Comparison of ENCODE assay signal across 11 mouse cellular contexts in genomic region chr5:131305223-131305622, GRCm38 (mm10). TPM values are rescaled to one million over a fixed set of nuclear protein-coding genes. Genes with fewer than 3 reads are reported as not detected.
A peak's percentile ranks its signal among the peaks of the same experiment; 100 is the strongest.
DNase-seq lines count a peak whose midpoint lies in the region; ATAC-seq lines count a peak whose summit lies in the region.
"Had no signal": no experiment of that assay in that cellular context is flagged by ENCODE, and none has a peak within 500 bp of the region (broad histone marks: within the 10 kb centered on the region; RNA-seq: fewer than 3 reads in every experiment).

No protein-coding gene starts in this region.

- no peak for DNase-seq in kidney, adult 18-20 months
- no peak for DNase-seq in adrenal gland, adult 2 months
- DNase-seq in ovary, postnatal 14 days (ENCODE audit: low spot score), result no peak
- DNase-seq: lung, postnatal 36 days had no signal

- ATAC-seq in kidney, embryonic 15.5 days (replicated peaks; ENCODE audit: low FRiP score), result no peak
- ATAC-seq in embryonic facial prominence, embryonic 13.5 days (ENCODE audit: insufficient number of reproducible peaks, insufficient read depth, low FRiP score, low TSS enrichment, low read depth), result no peak
- no peak for ATAC-seq in forebrain, embryonic 16.5 days
- no peak for ATAC-seq in midbrain, embryonic 16.5 days
- ATAC-seq: inflammation-experienced regulatory T-cells, adult 6 months had no signal

- no peak overlapping the region for H3K4me3 ChIP-seq in kidney, embryonic 15.5 days (replicated peaks)
- peak overlapping the region; percentile 70; the same call in 1 of the 2 replicates for H3K4me3 ChIP-seq in embryonic facial prominence, embryonic 13.5 days
- peak overlapping the region; percentile 72 for H3K4me3 ChIP-seq in forebrain, embryonic 16.5 days (replicated peaks; ENCODE audit: low read length)
- peak overlapping the region; percentile 75 for H3K4me3 ChIP-seq in midbrain, embryonic 16.5 days (ENCODE audit: low read depth, low read length)

- no peak overlapping the region for H3K27ac ChIP-seq in kidney, embryonic 15.5 days
- H3K27ac ChIP-seq in embryonic facial prominence, embryonic 13.5 days, result no peak overlapping the region
- H3K27ac ChIP-seq in forebrain, embryonic 16.5 days (ENCODE audit: low read length), result no peak overlapping the region
- no peak overlapping the region for H3K27ac ChIP-seq in midbrain, embryonic 16.5 days (ENCODE audit: low read length)
- H3K27ac ChIP-seq: heart, embryonic 10.5 days had no signal

- 54% methylated on average over 5 of the region's 5 CpGs for WGBS in kidney, embryonic 15.5 days
- 52% methylated on average over 5 of the region's 5 CpGs for WGBS in embryonic facial prominence, embryonic 13.5 days
- WGBS in forebrain, embryonic 16.5 days, result 55% methylated on average over 5 of the region's 5 CpGs
- 43% methylated on average over 5 of the region's 5 CpGs for WGBS in midbrain, embryonic 16.5 days

- H3K36me3 ChIP-seq in kidney, embryonic 15.5 days, result no peaks in the 10 kb centered on the region
- no peaks in the 10 kb centered on the region for H3K36me3 ChIP-seq in embryonic facial prominence, embryonic 13.5 days
- no peaks in the 10 kb centered on the region for H3K36me3 ChIP-seq in forebrain, embryonic 16.5 days (ENCODE audit: control insufficient read depth, insufficient read depth)
- H3K36me3 ChIP-seq in midbrain, embryonic 16.5 days (ENCODE audit: control insufficient read depth, insufficient read depth, low read length), result no peaks in the 10 kb centered on the region
- H3K36me3 ChIP-seq: heart, embryonic 10.5 days had no signal

- H3K9me3 ChIP-seq in kidney, embryonic 15.5 days (replicated peaks), result no peaks in the 10 kb centered on the region
- H3K9me3 ChIP-seq in embryonic facial prominence, embryonic 13.5 days, result no peaks in the 10 kb centered on the region
- no peaks in the 10 kb centered on the region for H3K9me3 ChIP-seq in forebrain, embryonic 16.5 days (ENCODE audit: control insufficient read depth, low read length)
- no peaks in the 10 kb centered on the region for H3K9me3 ChIP-seq in midbrain, embryonic 16.5 days (replicated peaks; ENCODE audit: control insufficient read depth, low read length, poor library complexity, severe bottlenecking)
- H3K9me3 ChIP-seq: heart, embryonic 10.5 days had no signal

- H3K4me2 ChIP-seq in kidney, embryonic 15.5 days, result peak overlapping the region; percentile 98
- peak overlapping the region; percentile 98 for H3K4me2 ChIP-seq in embryonic facial prominence, embryonic 13.5 days
- peak overlapping the region; percentile 82 for H3K4me2 ChIP-seq in forebrain, embryonic 16.5 days (ENCODE audit: low read length)
- peak overlapping the region; percentile 83 for H3K4me2 ChIP-seq in midbrain, embryonic 16.5 days (ENCODE audit: low read length)
- H3K4me2 ChIP-seq: liver, embryonic 11.5 days had no signal

- peaks cover 23% of the 10 kb centered on the region for H3K4me1 ChIP-seq in kidney, embryonic 15.5 days
- peaks cover 17% of the 10 kb centered on the region for H3K4me1 ChIP-seq in embryonic facial prominence, embryonic 13.5 days
- H3K4me1 ChIP-seq in forebrain, embryonic 16.5 days (replicated peaks; ENCODE audit: control insufficient read depth, insufficient read depth, low read length), result peaks cover 28% of the 10 kb centered on the region
- peaks cover 10% of the 10 kb centered on the region for H3K4me1 ChIP-seq in midbrain, embryonic 16.5 days (ENCODE audit: control insufficient read depth, insufficient read depth, low read length)

- no peak overlapping the region for H3K9ac ChIP-seq in kidney, embryonic 15.5 days
- H3K9ac ChIP-seq in embryonic facial prominence, embryonic 13.5 days, result no peak overlapping the region
- no peak overlapping the region for H3K9ac ChIP-seq in forebrain, embryonic 16.5 days (replicated peaks; ENCODE audit: low read depth, low read length)
- no peak overlapping the region for H3K9ac ChIP-seq in midbrain, embryonic 16.5 days (ENCODE audit: low read depth, low read length)

- H3K27me3 ChIP-seq in kidney, embryonic 15.5 days, result peaks cover 39% of the 10 kb centered on the region
- H3K27me3 ChIP-seq in embryonic facial prominence, embryonic 13.5 days, result peaks cover 43% of the 10 kb centered on the region
- peaks cover 4% of the 10 kb centered on the region; the same call in 1 of the 2 replicates for H3K27me3 ChIP-seq in forebrain, embryonic 16.5 days (replicated peaks; ENCODE audit: control insufficient read depth, insufficient read depth, low read length)
- H3K27me3 ChIP-seq in midbrain, embryonic 16.5 days (ENCODE audit: control insufficient read depth, insufficient read depth, low read depth, low read length), result no peaks in the 10 kb centered on the region

RNA-seq across cellular contexts. Expression of gene Galnt17, which starts 3.1 kb away (rescaled TPM):
- 1.8 and 2.7 TPM in 2 replicates for polyA plus RNA-seq in kidney, embryonic 15.5 days (2015; fragmentation: Nextera tagmentation; extraction: Ambion mirVana)
- polyA plus RNA-seq in embryonic facial prominence, embryonic 13.5 days (2015; fragmentation: Nextera tagmentation; extraction: Ambion mirVana), result 3.6 and 4.0 TPM in 2 replicates
- polyA plus RNA-seq in forebrain, embryonic 16.5 days (2015; fragmentation: Nextera tagmentation; extraction: Ambion mirVana), result 6.6 and 10.9 TPM in 2 replicates
- polyA plus RNA-seq in midbrain, embryonic 16.5 days (2015; fragmentation: Nextera tagmentation; extraction: Ambion mirVana), result 5.8 and 7.8 TPM in 2 replicates
- total RNA-seq in adrenal gland, adult 2 months (2021), result 1 to 10 TPM; 2.5 to 6.4 TPM
- 2.9 and 3.0 TPM in 2 replicates for polyA plus RNA-seq in adrenal gland, adult 2 months (2012; rRNA removed)
- polyA plus RNA-seq: inflammation-experienced regulatory T-cells, adult 6 months had no signal
